Mouse (Mus musculus) E14TG2a.4 (cell line): ENCODE measurements at regions not wholly inside any gene's neighbourhood (a gene's known extent, or its start where the extent isn't known, plus 50 kb on each side); places are given as distances from the start of the nearest gene placed in this dataset.

Source experiments
- CTCF ChIP-seq: conservative IDR thresholded peaks from 2 replicates; pipeline ENCODE4 v1.5.1; 2014; ENCODE audit warnings: low read length
- NANOG ChIP-seq: IDR thresholded peaks from 2 replicates; pipeline ENCODE4 v1.6.1; 2014; ENCODE audit warnings: borderline replicate concordance, low read length, mixed read lengths
- POU5F1 ChIP-seq: IDR thresholded peaks from 2 replicates; pipeline ENCODE4 v1.6.1; 2014; ENCODE audit warnings: low read length, borderline replicate concordance

- TF ChIP-seq CTCF, result no peak
- no peak for TF ChIP-seq POU5F1
- no peak for TF ChIP-seq NANOG
These were observed 332.6 kb downstream of the Fam49a start for GRCm38 (mm10) chr12:12594567-12594966.
